In genomic region chr10:4111795-4112139, GRCm38 (mm10) we compare ENCODE assay signal across 10 mouse cellular contexts.
DNase-seq lines count a peak whose midpoint lies in the region; ATAC-seq and TF ChIP-seq lines count a peak whose summit lies in the region.
"Had no signal": no experiment of that assay in that cellular context is flagged by ENCODE, and none has a peak within 500 bp of the region (broad histone marks: within the 10 kb centered on the region; RNA-seq: fewer than 3 reads in every experiment).

No protein-coding gene starts in this region.

- H3K27me3 ChIP-seq in hindbrain, embryonic 10.5 days (ENCODE audit: insufficient read depth, poor library complexity, severe bottlenecking), result no peaks in the 10 kb centered on the region
- H3K27me3 ChIP-seq in hindbrain, embryonic 12.5 days, result no peaks in the 10 kb centered on the region
- H3K27me3 ChIP-seq in ES-Bruce4 (ENCODE audit: control insufficient read depth, insufficient read depth, low read length, poor library complexity, severe bottlenecking), result no peaks in the 10 kb centered on the region
- H3K27me3 ChIP-seq in heart, embryonic 11.5 days (ENCODE audit: control insufficient read depth, insufficient read depth, low read length), result no peaks in the 10 kb centered on the region
- H3K27me3 ChIP-seq in liver, embryonic 13.5 days, result no peaks in the 10 kb centered on the region
- H3K27me3 ChIP-seq: hindbrain, embryonic 13.5 days had no signal

- ATAC-seq in hindbrain, embryonic 12.5 days (ENCODE audit: low FRiP score), result no peak
- ATAC-seq in heart, embryonic 11.5 days (replicated peaks; ENCODE audit: insufficient number of reproducible peaks, low FRiP score, low TSS enrichment), result no peak
- 0 out of 2 replicates have a peak, but pooled peaks have one; percentile 11 for ATAC-seq in liver, embryonic 13.5 days (ENCODE audit: low read depth)

- peaks cover 5% of the 10 kb centered on the region; the same call in 1 of the 2 replicates for H3K36me3 ChIP-seq in hindbrain, embryonic 10.5 days
- H3K36me3 ChIP-seq in hindbrain, embryonic 12.5 days, result no peaks in the 10 kb centered on the region
- no peaks in the 10 kb centered on the region for H3K36me3 ChIP-seq in ES-Bruce4 (ENCODE audit: control insufficient read depth, insufficient read depth, low read length, poor library complexity, severe bottlenecking)
- H3K36me3 ChIP-seq in heart, embryonic 11.5 days (ENCODE audit: control insufficient read depth, insufficient read depth, low read length), result no peaks in the 10 kb centered on the region
- H3K36me3 ChIP-seq in liver, embryonic 13.5 days, result peaks cover 54% of the 10 kb centered on the region
- H3K36me3 ChIP-seq: hindbrain, embryonic 13.5 days had no signal

- TF ChIP-seq POLR2A in ES-Bruce4 (IDR thresholded peaks at IDR 0.05; ENCODE audit: insufficient read depth, low read length), result no peak

- no peak for TF ChIP-seq CTCF in ES-Bruce4 (IDR thresholded peaks at IDR 0.05; ENCODE audit: low read depth, low read length)

- H3K9ac ChIP-seq in hindbrain, embryonic 12.5 days, result no peak overlapping the region
- H3K9ac ChIP-seq in ES-Bruce4 (ENCODE audit: low read depth, poor library complexity, severe bottlenecking), result peak overlapping the region; percentile 35
- 0 out of 2 replicates have a peak overlapping the region, but pooled peaks have one; percentile 10 for H3K9ac ChIP-seq in heart, embryonic 11.5 days (ENCODE audit: low read depth, low read length)
- no peak overlapping the region for H3K9ac ChIP-seq in liver, embryonic 13.5 days
- H3K9ac ChIP-seq: hindbrain, embryonic 13.5 days had no signal

- H3K4me1 ChIP-seq in hindbrain, embryonic 10.5 days (replicated peaks), result peaks cover 28% of the 10 kb centered on the region
- H3K4me1 ChIP-seq in hindbrain, embryonic 12.5 days, result peaks cover 23% of the 10 kb centered on the region
- peaks cover 12% of the 10 kb centered on the region for H3K4me1 ChIP-seq in ES-Bruce4 (ENCODE audit: control insufficient read depth, insufficient read depth, low read length)
- H3K4me1 ChIP-seq in heart, embryonic 11.5 days (ENCODE audit: control insufficient read depth, insufficient read depth, low read length), result peaks cover 24% of the 10 kb centered on the region
- H3K4me1 ChIP-seq in liver, embryonic 13.5 days (replicated peaks), result peaks cover 12% of the 10 kb centered on the region; the same call in 1 of the 2 replicates

- WGBS in hindbrain, embryonic 10.5 days, result 72% methylated on average over 8 of the region's 8 CpGs
- 71% methylated on average over 8 of the region's 8 CpGs for WGBS in hindbrain, embryonic 12.5 days
- 53% methylated on average over 8 of the region's 8 CpGs for WGBS in heart, embryonic 11.5 days (ENCODE audit: insufficient replicate concordance)
- WGBS in liver, embryonic 13.5 days (ENCODE audit: insufficient replicate concordance), result 53% methylated on average over 8 of the region's 8 CpGs

- no peak for DNase-seq in hindbrain, embryonic 10.5 days (ENCODE audit: low spot score)
- no peak for DNase-seq in liver, embryonic 13.5 days
- DNase-seq in urinary bladder, postnatal 36 days (ENCODE audit: low spot score in 2 of 2), result no peak
- DNase-seq in right cerebral cortex, adult 18-20 months, result no peak
- no peak for DNase-seq in thymus, postnatal 14 days

- H3K4me3 ChIP-seq in hindbrain, embryonic 10.5 days, result no peak overlapping the region
- no peak overlapping the region for H3K4me3 ChIP-seq in hindbrain, embryonic 12.5 days
- no peak overlapping the region for H3K4me3 ChIP-seq in ES-Bruce4 (ENCODE audit: low read depth, low read length)
- H3K4me3 ChIP-seq in heart, embryonic 11.5 days (ENCODE audit: low read depth, low read length), result no peak overlapping the region
- no peak overlapping the region for H3K4me3 ChIP-seq in liver, embryonic 13.5 days (replicated peaks)
- H3K4me3 ChIP-seq: hindbrain, embryonic 13.5 days; myocyte had no signal

- H3K4me2 ChIP-seq in hindbrain, embryonic 12.5 days (replicated peaks), result no peak overlapping the region
- H3K4me2 ChIP-seq in heart, embryonic 11.5 days, result no peak overlapping the region
- no peak overlapping the region for H3K4me2 ChIP-seq in liver, embryonic 13.5 days
- H3K4me2 ChIP-seq: hindbrain, embryonic 13.5 days had no signal

- no peaks in the 10 kb centered on the region for H3K9me3 ChIP-seq in hindbrain, embryonic 10.5 days
- no peaks in the 10 kb centered on the region for H3K9me3 ChIP-seq in hindbrain, embryonic 12.5 days (replicated peaks)
- no peaks in the 10 kb centered on the region for H3K9me3 ChIP-seq in ES-Bruce4 (replicated peaks; ENCODE audit: control insufficient read depth, insufficient read depth, low read length, poor library complexity, severe bottlenecking)
- H3K9me3 ChIP-seq in heart, embryonic 11.5 days (replicated peaks; ENCODE audit: control insufficient read depth, low read length), result no peaks in the 10 kb centered on the region
- no peaks in the 10 kb centered on the region for H3K9me3 ChIP-seq in liver, embryonic 13.5 days (replicated peaks)
- H3K9me3 ChIP-seq: hindbrain, embryonic 13.5 days had no signal

- no peak for TF ChIP-seq EP300 in ES-Bruce4 (IDR thresholded peaks at IDR 0.05; ENCODE audit: insufficient read depth, low read depth, low read length)

- H3K27ac ChIP-seq in hindbrain, embryonic 10.5 days, result peak overlapping the region; percentile 62
- no peak overlapping the region for H3K27ac ChIP-seq in hindbrain, embryonic 12.5 days
- H3K27ac ChIP-seq in ES-Bruce4 (ENCODE audit: insufficient read depth, low read length), result peak overlapping the region; percentile 68
- H3K27ac ChIP-seq in heart, embryonic 11.5 days (ENCODE audit: low read depth, low read length), result peak overlapping the region; percentile 35
- H3K27ac ChIP-seq in liver, embryonic 13.5 days, result no peak overlapping the region
- H3K27ac ChIP-seq: hindbrain, embryonic 13.5 days had no signal

Comparison
In these comparisons a context has a peak if more than half of its experiments do, and no peak if none do; other contexts are left out.
1. H3K27ac ChIP-seq: peak in hindbrain, embryonic 10.5 days (single experiment), ES-Bruce4 (single experiment) and heart, embryonic 11.5 days (single experiment); none in hindbrain, embryonic 12.5 days (single experiment) and liver, embryonic 13.5 days (single experiment).
2. H3K9ac ChIP-seq: peak in ES-Bruce4 (single experiment) and heart, embryonic 11.5 days (single experiment); none in hindbrain, embryonic 12.5 days (single experiment) and liver, embryonic 13.5 days (single experiment).